Mouse (Mus musculus): ENCODE data around the gene Snx17. TPM values are rescaled to one million over a fixed set of nuclear protein-coding genes. Genes with fewer than 3 reads are reported as not detected.

Snx17 gene
- polyA plus RNA-seq, 1 experiment, result 22.2 TPM

- H3K4me3 ChIP-seq (ENCODE audit: control insufficient read depth, low read depth, low read length), result peak within 1 kb of the TSS; percentile 88
- no peaks in the 10 kb centered on the region for H3K27me3 ChIP-seq (ENCODE audit: control insufficient read depth, insufficient read depth, low read length)
- peaks cover 1% of the 10 kb centered on the region; the same call in 1 of the 2 replicates for H3K36me3 ChIP-seq (ENCODE audit: control insufficient read depth, insufficient read depth, low read length)
- peak within 1 kb of the TSS; percentile 92 for H3K27ac ChIP-seq (ENCODE audit: control insufficient read depth, insufficient read depth, low read depth, low read length)
- TF ChIP-seq CTCF (IDR thresholded peaks at IDR 0.05; ENCODE audit: control insufficient read depth, insufficient read depth, insufficient replicate concordance, low read depth, low read length) (no peak), POLR2A (IDR thresholded peaks at IDR 0.05; ENCODE audit: control insufficient read depth, low read depth, low read length) (peak; percentile 95)
- H3K4me1 ChIP-seq (ENCODE audit: control insufficient read depth, insufficient read depth, low read length), result peaks cover 13% of the 10 kb centered on the region
These were observed 47.9 kb downstream of the Snx17 start, which contains the start of the genes Nrbp1 and Gm9970 for GRCm38 (mm10) chr5:31240637-31241521. TSS of gene Nrbp1 (plus strand) at chr5:31240864. TSS of gene Gm9970 (minus strand) at chr5:31241232.

GRCm38 (mm10) chr5:31241522-31242034 is 48.6 kb downstream of the Snx17 start:
- H3K27me3 ChIP-seq (ENCODE audit: control insufficient read depth, insufficient read depth, low read length), result no peaks in the 10 kb centered on the region
- peak overlapping the region; percentile 89 for H3K27ac ChIP-seq (ENCODE audit: control insufficient read depth, insufficient read depth, low read depth, low read length)
- no peak for TF ChIP-seq POLR2A (IDR thresholded peaks at IDR 0.05; ENCODE audit: control insufficient read depth, low read depth, low read length)
- no peak for TF ChIP-seq CTCF (IDR thresholded peaks at IDR 0.05; ENCODE audit: control insufficient read depth, insufficient read depth, insufficient replicate concordance, low read depth, low read length)
- peaks cover 1% of the 10 kb centered on the region; the same call in 1 of the 2 replicates for H3K36me3 ChIP-seq (ENCODE audit: control insufficient read depth, insufficient read depth, low read length)
- H3K4me3 ChIP-seq (ENCODE audit: control insufficient read depth, low read depth, low read length), result peak overlapping the region; percentile 88
- peaks cover 13% of the 10 kb centered on the region for H3K4me1 ChIP-seq (ENCODE audit: control insufficient read depth, insufficient read depth, low read length)

- H3K27ac ChIP-seq (ENCODE audit: control insufficient read depth, insufficient read depth, low read depth, low read length), result no peak overlapping the region
- no peaks in the 10 kb centered on the region for H3K27me3 ChIP-seq (ENCODE audit: control insufficient read depth, insufficient read depth, low read length)
These were observed 49.2 kb downstream of the Snx17 start for GRCm38 (mm10) chr5:31242191-31242590.

More at GRCm38 (mm10) chr5:31242191-31242590, 49.2 kb downstream of the Snx17 start:
- peaks cover 13% of the 10 kb centered on the region for H3K4me1 ChIP-seq (ENCODE audit: control insufficient read depth, insufficient read depth, low read length)
- peaks cover 1% of the 10 kb centered on the region; the same call in 1 of the 2 replicates for H3K36me3 ChIP-seq (ENCODE audit: control insufficient read depth, insufficient read depth, low read length)
- no peak overlapping the region; the same call in 1 of the 2 replicates for H3K4me3 ChIP-seq (ENCODE audit: control insufficient read depth, low read depth, low read length)
- no peak for TF ChIP-seq POLR2A (IDR thresholded peaks at IDR 0.05; ENCODE audit: control insufficient read depth, low read depth, low read length)
- no peak for TF ChIP-seq CTCF (IDR thresholded peaks at IDR 0.05; ENCODE audit: control insufficient read depth, insufficient read depth, insufficient replicate concordance, low read depth, low read length)

Other genes starting within 250 kb of the Snx17 start
- gene Cgref1, start 247.6 kb upstream of the Snx17 start, polyA plus RNA-seq (2012; rRNA removed), result 0.69 and 0.77 TPM in 2 replicates
- gene Preb, start 232.9 kb upstream of the Snx17 start, polyA plus RNA-seq (2012; rRNA removed), result 79.5 and 83.1 TPM in 2 replicates
- gene Tcf23, start 224.6 kb upstream of the Snx17 start, polyA plus RNA-seq (2012; rRNA removed), result 1.00 and 1.0 TPM in 2 replicates
- 38.7 and 47.7 TPM in 2 replicates for gene Atraid, start 144.9 kb upstream of the Snx17 start, polyA plus RNA-seq (2012; rRNA removed)
- gene Slc5a6, start 144.3 kb upstream of the Snx17 start, polyA plus RNA-seq (2012; rRNA removed), result 5.4 and 6.2 TPM in 2 replicates
- gene Cad, start 138.4 kb upstream of the Snx17 start, polyA plus RNA-seq (2012; rRNA removed), result 11.2 and 14.0 TPM in 2 replicates
- gene Dnajc5g, start 86.9 kb upstream of the Snx17 start, polyA plus RNA-seq (2012; rRNA removed), result 172 and 183 TPM in 2 replicates
- 311 and 315 TPM in 2 replicates for gene Slc30a3, start 85.0 kb upstream of the Snx17 start, polyA plus RNA-seq (2012; rRNA removed)
- 9.8 and 11.1 TPM in 2 replicates for gene Trim54, start 76.5 kb upstream of the Snx17 start, polyA plus RNA-seq (2012; rRNA removed)
- gene Ucn, start 54.4 kb upstream of the Snx17 start, polyA plus RNA-seq (2012; rRNA removed), result 0.57 and 1.4 TPM in 2 replicates
- gene Mpv17, start 39.0 kb upstream of the Snx17 start, polyA plus RNA-seq (2012; rRNA removed), result 11.2 and 14.3 TPM in 2 replicates
- 7.3 and 9.7 TPM in 2 replicates for gene Gm29609, start 13.3 kb upstream of the Snx17 start, polyA plus RNA-seq (2012; rRNA removed)
- gene Gtf3c2, start 13.1 kb upstream of the Snx17 start, polyA plus RNA-seq (2012; rRNA removed), result 47.2 and 49.0 TPM in 2 replicates
- gene Eif2b4, start 203 bp downstream of the Snx17 start, polyA plus RNA-seq (2012; rRNA removed), result 107 and 116 TPM in 2 replicates
- 53.2 and 60.0 TPM in 2 replicates for gene Zfp513, start 9.1 kb downstream of the Snx17 start, polyA plus RNA-seq (2012; rRNA removed)
- gene Ppm1g, start 27.5 kb downstream of the Snx17 start, polyA plus RNA-seq (2012; rRNA removed), result 392 and 429 TPM in 2 replicates
- gene Nrbp1, start 47.6 kb downstream of the Snx17 start, polyA plus RNA-seq (2012; rRNA removed), result 62.5 and 64.2 TPM in 2 replicates
- 86.1 and 103 TPM in 2 replicates for gene Gm9970, start 48.0 kb downstream of the Snx17 start, polyA plus RNA-seq (2012; rRNA removed)
- gene Krtcap3, start 58.5 kb downstream of the Snx17 start, polyA plus RNA-seq (2012; rRNA removed), result 20.9 and 23.1 TPM in 2 replicates
- 439 and 454 TPM in 2 replicates for gene Ift172, start 97.9 kb downstream of the Snx17 start, polyA plus RNA-seq (2012; rRNA removed)
- 1.4 and 2.0 TPM in 2 replicates for gene Fndc4, start 102.9 kb downstream of the Snx17 start, polyA plus RNA-seq (2012; rRNA removed)
- 0.53 and 0.55 TPM in 2 replicates for gene Gckr, start 104.2 kb downstream of the Snx17 start, polyA plus RNA-seq (2012; rRNA removed)